Mouse (Mus musculus): ENCODE measurements at regions not wholly inside any gene's neighbourhood (a gene's known extent, or its start where the extent isn't known, plus 50 kb on each side); places are given as distances from the start of the nearest gene placed in this dataset.

- TF ChIP-seq CTCF (IDR thresholded peaks at IDR 0.05; ENCODE audit: control insufficient read depth, insufficient read depth, insufficient read length) (no peak), CEBPB (IDR thresholded peaks at IDR 0.05; ENCODE audit: low read depth) (no peak), MAX (IDR thresholded peaks at IDR 0.05) (no peak), MYOG (IDR thresholded peaks at IDR 0.05; ENCODE audit: control insufficient read depth, extremely low read depth, insufficient read length) (no peak), USF1 (IDR thresholded peaks at IDR 0.05; ENCODE audit: low read depth) (no peak), FOSL1 (IDR thresholded peaks at IDR 0.05; ENCODE audit: insufficient read depth, low read length, poor library complexity, severe bottlenecking) (no peak)
Measured at GRCm38 (mm10) chr9:41395471-41395870, 234.0 kb upstream of the Ubash3b start.

All from C2C12 (cell line).